9 mouse cellular contexts compared by ENCODE assay signal in the genomic region with DNA sequence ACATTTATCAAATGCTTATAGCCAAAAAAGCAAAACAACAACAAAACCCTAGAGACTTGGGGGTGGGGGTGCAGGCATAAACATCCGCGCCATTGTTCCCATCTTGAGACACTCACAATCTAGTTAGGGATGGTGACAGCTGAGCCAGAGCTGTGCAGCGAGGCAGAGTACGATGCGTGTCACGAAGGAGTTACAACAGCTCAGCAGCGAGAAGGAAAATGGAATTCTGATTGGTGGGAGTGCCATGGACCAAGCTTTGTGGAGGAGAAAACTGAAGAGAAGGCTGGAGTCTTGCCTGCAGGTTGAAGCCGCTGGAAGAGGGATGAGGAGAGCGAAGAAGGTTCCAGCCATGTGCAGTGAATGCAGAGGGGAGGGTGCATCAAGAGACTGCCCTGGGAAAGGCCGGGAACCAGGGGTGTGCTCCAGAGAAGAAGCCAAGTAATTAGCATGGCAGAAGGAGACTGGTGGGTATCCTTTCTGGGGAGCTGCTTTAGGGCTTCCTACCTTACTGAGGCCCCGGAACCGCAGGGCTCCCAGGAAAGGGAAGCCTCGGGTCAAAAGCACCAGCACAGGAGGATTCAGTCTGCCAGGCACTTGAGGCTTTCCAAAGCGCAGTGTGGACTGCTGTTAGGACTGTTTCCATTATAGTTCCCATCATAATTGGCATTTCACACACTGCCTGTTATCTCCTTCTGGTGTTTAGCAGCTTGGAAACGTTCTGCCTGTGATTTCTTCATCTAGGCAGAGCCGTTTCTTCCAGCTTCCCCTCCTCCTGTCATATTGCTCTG.
DNase-seq lines count a peak whose midpoint lies in the region; ATAC-seq lines count a peak whose summit lies in the region.
"Had no signal": no experiment of that assay in that cellular context is flagged by ENCODE, and none has a peak within 500 bp of the region (broad histone marks: within the 10 kb centered on the region; RNA-seq: fewer than 3 reads in every experiment).

No protein-coding gene starts in this region.

- no peaks in the 10 kb centered on the region for H3K36me3 ChIP-seq in hindbrain, embryonic 11.5 days (ENCODE audit: control insufficient read depth, insufficient read depth, low read length)

- 58% methylated on average over 16 of the region's 16 CpGs for WGBS in hindbrain, embryonic 11.5 days

- no peaks in the 10 kb centered on the region for H3K4me1 ChIP-seq in hindbrain, embryonic 11.5 days (replicated peaks; ENCODE audit: control insufficient read depth, insufficient read depth, low read length)
- H3K4me1 ChIP-seq: megakaryocyte, embryonic 14.5 days had no signal

- H3K9ac ChIP-seq in hindbrain, embryonic 11.5 days (ENCODE audit: low read depth, low read length): no peak overlapping the region

- H3K27ac ChIP-seq in hindbrain, embryonic 11.5 days (ENCODE audit: low read depth, low read length): 0 out of 2 replicates have a peak overlapping the region, but pooled peaks have one; percentile 24
- H3K27ac ChIP-seq: heart, adult 2 months had no signal

- ATAC-seq in hindbrain, embryonic 11.5 days (ENCODE audit: low FRiP score): peak; percentile 82
- no peak for ATAC-seq in granulocyte monocyte progenitor cell, adult 5-6 weeks (replicated peaks; ENCODE audit: poor library complexity, severe bottlenecking)

- H3K9me3 ChIP-seq in hindbrain, embryonic 11.5 days (ENCODE audit: control insufficient read depth, low read length): no peaks in the 10 kb centered on the region

- H3K4me2 ChIP-seq in hindbrain, embryonic 11.5 days (replicated peaks; ENCODE audit: low read depth, low read length): no peak overlapping the region

- intact Hi-C loops in left cerebral cortex, postnatal 14 days (cut with DNase I): loop anchor here (5.0 kb wide), 1 partner anchor 93 kb away; a partner anchor contains a TSS

- H3K27me3 ChIP-seq in hindbrain, embryonic 11.5 days (ENCODE audit: control insufficient read depth, insufficient read depth, low read length): no peaks in the 10 kb centered on the region
- H3K27me3 ChIP-seq: megakaryocyte, embryonic 14.5 days had no signal

- peak; percentile 41 to 52 for DNase-seq in cerebellum, postnatal 14 days
- DNase-seq in hindbrain, embryonic 11.5 days (ENCODE audit: low spot score): peak; percentile 37
- DNase-seq in left cerebral cortex, postnatal 14 days (ENCODE audit: low spot score in 2 of 2): peak; percentile 44 to 62
- peak; percentile 58 to 72 for DNase-seq in right cerebral cortex, postnatal 10 days (ENCODE audit: low spot score in 2 of 2)
- DNase-seq in spleen, postnatal 4 days (ENCODE audit: low spot score in 2 of 2): no peak
- DNase-seq in embryo, embryonic 9.5 days (ENCODE audit: extremely low spot score): no peak
- DNase-seq: heart, adult 2 months had no signal

- H3K4me3 ChIP-seq in hindbrain, embryonic 11.5 days (ENCODE audit: low read depth, low read length): no peak overlapping the region
- H3K4me3 ChIP-seq: heart, adult 2 months; megakaryocyte, embryonic 14.5 days had no signal

Comparison
In these comparisons a context has a peak if more than half of its experiments do, and no peak if none do; other contexts are left out.
1. DNase-seq: peak in cerebellum, postnatal 14 days (2 of 2), hindbrain, embryonic 11.5 days (single experiment), left cerebral cortex, postnatal 14 days (2 of 2) and right cerebral cortex, postnatal 10 days (2 of 2); none in spleen, postnatal 4 days (0 of 2) and embryo, embryonic 9.5 days (single experiment).